Mouse (Mus musculus) neural tube, embryonic 15.5 days (tissue): ENCODE results near the gene Cdhr3. TPM values are rescaled to one million over a fixed set of nuclear protein-coding genes. Genes with fewer than 3 reads are reported as not detected.
"Not testable (repeated sequence)": the region's sequence is repeated elsewhere in the genome, so short reads cannot be mapped to it uniquely, and the experiment has no call there.

Experiments used
- ATAC-seq: fragments of 200-750 bp; cut with Nextera tagmentation; 2 replicates; pipeline ENCODE4 v1.8.0; 2017; ENCODE audit warnings: mild to moderate bottlenecking, moderate TSS enrichment, moderate library complexity; ENCODE audit not compliant: low FRiP score
- H3K27ac ChIP-seq: fragments of 300-500 bp; sonication (generic); replicated peaks from 2 replicates; pipeline ENCODE4 v1.5.1; 2015; ENCODE audit warnings: mild to moderate bottlenecking, inconsistent platforms
- H3K27me3 ChIP-seq: fragments of 300-500 bp; sonication (generic); replicated peaks from 2 replicates; pipeline ENCODE4 v1.6.1; 2015; ENCODE audit warnings: inconsistent platforms
- H3K36me3 ChIP-seq: fragments of 300-500 bp; sonication (generic); 2 replicates; pipeline ENCODE4 v1.6.1; 2015; ENCODE audit warnings: inconsistent platforms
- H3K4me1 ChIP-seq: fragments of 300-500 bp; sonication (generic); 2 replicates; pipeline ENCODE4 v1.6.1; 2015; ENCODE audit warnings: inconsistent platforms
- H3K4me2 ChIP-seq: fragments of 300-500 bp; sonication (generic); 2 replicates; pipeline ENCODE4 v1.6.1; 2015; ENCODE audit warnings: inconsistent platforms, mild to moderate bottlenecking, moderate library complexity
- H3K4me3 ChIP-seq: fragments of 300-500 bp; sonication (generic); replicated peaks from 2 replicates; pipeline ENCODE4 v1.5.1; 2015; ENCODE audit warnings: mild to moderate bottlenecking, inconsistent platforms
- H3K9ac ChIP-seq: fragments of 300-500 bp; sonication (generic); replicated peaks from 2 replicates; pipeline ENCODE4 v1.6.1; 2015; ENCODE audit warnings: mild to moderate bottlenecking, inconsistent platforms
- H3K9me3 ChIP-seq: fragments of 300-500 bp; sonication (generic); replicated peaks from 2 replicates; pipeline ENCODE4 v1.6.1; 2016; ENCODE audit warnings: inconsistent platforms
- WGBS: fragments of 180-500 bp; shearing (Covaris S2); methylation state at CpG from one replicate; pipeline ENCODE4 v1.1.7; 2015; ENCODE audit warnings: mixed read lengths; 5-methylcytosine and 5-hydroxymethylcytosine counted together
- polyA plus RNA-seq: library from polyadenylated mRNA; unstranded; fragments of >200 nt; fragmentation: Nextera tagmentation; extraction: Ambion mirVana; gene quantifications from 2 replicates; pipeline ENCODE4 v1.2.1, GENCODE M21; 2015

Cdhr3 gene
- polyA plus RNA-seq, 1 experiment from 2014 or later = 0.18 TPM

GRCm38 (mm10) chr12:33071901-33072672, 20.6 kb downstream of the Cdhr3 start:
- Histone ChIP-seq H3K36me3 (no peaks in the 10 kb centered on the region), H3K4me2 (peak overlapping the region; percentile 13; the same call in 1 of the 2 replicates), H3K9ac (no peak overlapping the region), H3K4me3 (no peak overlapping the region), H3K27me3 (no peaks in the 10 kb centered on the region), H3K9me3 (no peaks in the 10 kb centered on the region), H3K4me1 (peaks cover 26% of the 10 kb centered on the region), H3K27ac (peak overlapping the region; percentile 72)
- WGBS = 20% methylated on average over 8 of the region's 8 CpGs
- ATAC-seq = peak; percentile 34; the same call in 1 of the 2 replicates

GRCm38 (mm10) chr12:33068977-33069376, 23.7 kb downstream of the Cdhr3 start:
- WGBS = 80% methylated on average over 2 of the region's 2 CpGs
- no peak overlapping the region for H3K9ac ChIP-seq
- no peaks in the 10 kb centered on the region for H3K27me3 ChIP-seq
- H3K27ac ChIP-seq = no peak overlapping the region
- H3K4me3 ChIP-seq = no peak overlapping the region
- H3K4me1 ChIP-seq = peaks cover 25% of the 10 kb centered on the region
- H3K4me2 ChIP-seq = no peak overlapping the region
- ATAC-seq = no peak
- H3K36me3 ChIP-seq = no peaks in the 10 kb centered on the region
- H3K9me3 ChIP-seq = no peaks in the 10 kb centered on the region

- WGBS = 59% methylated on average over 4 of the region's 4 CpGs
- Histone ChIP-seq H3K9ac (no peak overlapping the region), H3K36me3 (no peaks in the 10 kb centered on the region), H3K27me3 (no peaks in the 10 kb centered on the region), H3K9me3 (no peaks in the 10 kb centered on the region), H3K4me3 (no peak overlapping the region), H3K4me1 (peaks cover 10% of the 10 kb centered on the region), H3K4me2 (no peak overlapping the region), H3K27ac (no peak overlapping the region)
- ATAC-seq = no peak
Observed at GRCm38 (mm10) chr12:33066355-33066754, 26.3 kb downstream of the Cdhr3 start.

GRCm38 (mm10) chr12:33065162-33065561, 27.5 kb downstream of the Cdhr3 start:
- peaks cover 11% of the 10 kb centered on the region for H3K4me1 ChIP-seq
- H3K4me3 ChIP-seq = no peak overlapping the region
- H3K27me3 ChIP-seq = no peaks in the 10 kb centered on the region
- H3K4me2 ChIP-seq = no peak overlapping the region
- no peaks in the 10 kb centered on the region for H3K9me3 ChIP-seq
- H3K27ac ChIP-seq = no peak overlapping the region
- H3K9ac ChIP-seq = no peak overlapping the region
- 66% methylated on average over 3 of the region's 3 CpGs for WGBS
- H3K36me3 ChIP-seq = no peaks in the 10 kb centered on the region
- ATAC-seq = no peak

- Histone ChIP-seq H3K4me1 (peaks cover 12% of the 10 kb centered on the region), H3K9me3 (no peaks in the 10 kb centered on the region), H3K4me2 (no peak overlapping the region), H3K36me3 (no peaks in the 10 kb centered on the region), H3K27ac (no peak overlapping the region), H3K9ac (no peak overlapping the region), H3K4me3 (no peak overlapping the region), H3K27me3 (no peaks in the 10 kb centered on the region)
- WGBS = 71% methylated on average over 2 of the region's 2 CpGs
- ATAC-seq = no peak
Observed at GRCm38 (mm10) chr12:33064266-33064665, 28.4 kb downstream of the Cdhr3 start.

DNA sequence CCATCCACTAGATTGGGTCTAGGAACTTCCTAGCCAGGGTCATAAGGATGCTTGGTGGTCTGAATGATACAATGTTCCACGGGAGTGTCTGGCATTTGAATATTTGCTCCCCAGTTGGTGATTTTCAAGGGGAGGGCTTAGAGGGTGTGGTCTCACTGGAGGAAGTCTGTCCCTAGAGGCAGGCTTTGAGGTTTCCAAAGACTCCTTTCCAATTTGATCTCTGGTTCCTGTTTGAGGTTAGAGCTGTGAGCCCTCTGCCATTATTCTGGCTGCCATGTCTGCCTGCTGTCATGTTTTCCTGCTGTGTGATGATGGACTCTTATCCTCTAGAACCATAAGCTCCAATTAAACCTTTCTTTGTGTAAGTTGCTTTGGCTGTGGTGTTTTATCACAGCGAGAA, 29.4 kb downstream of the Cdhr3 start:
- H3K9me3 ChIP-seq = no peaks in the 10 kb centered on the region
- WGBS = 67% methylated on average over 2 of the region's 2 CpGs
- no peaks in the 10 kb centered on the region for H3K27me3 ChIP-seq
- ATAC-seq = no peak
- H3K4me2 ChIP-seq = no peak overlapping the region
- no peaks in the 10 kb centered on the region for H3K36me3 ChIP-seq
- H3K4me1 ChIP-seq = peaks cover 12% of the 10 kb centered on the region
- H3K27ac ChIP-seq = no peak overlapping the region
- H3K4me3 ChIP-seq = no peak overlapping the region
- no peak overlapping the region for H3K9ac ChIP-seq

GRCm38 (mm10) chr12:33062379-33062778, 30.3 kb downstream of the Cdhr3 start:
- not testable (repeated sequence) for ATAC-seq, H3K36me3 ChIP-seq, H3K27ac ChIP-seq, H3K4me2 ChIP-seq, H3K4me3 ChIP-seq, H3K9ac ChIP-seq, H3K27me3 ChIP-seq, H3K9me3 ChIP-seq
- H3K4me1 ChIP-seq = peaks cover 18% of the 10 kb centered on the region
- WGBS = 30% methylated on average over 2 of the region's 2 CpGs

- Histone ChIP-seq H3K27ac (peak overlapping the region; percentile 68), H3K9ac (no peak overlapping the region), H3K27me3 (no peaks in the 10 kb centered on the region), H3K4me2 (peak overlapping the region; percentile 4; the same call in 1 of the 2 replicates), H3K4me1 (peaks cover 26% of the 10 kb centered on the region), H3K9me3 (no peaks in the 10 kb centered on the region), H3K36me3 (no peaks in the 10 kb centered on the region), H3K4me3 (no peak overlapping the region)
- peak; percentile 33; the same call in 1 of the 2 replicates for ATAC-seq
- 21% methylated on average over 8 of the region's 8 CpGs for WGBS
Observed at GRCm38 (mm10) chr12:33061651-33062050, 31.0 kb downstream of the Cdhr3 start.

GRCm38 (mm10) chr12:33057231-33058048, 35.2 kb downstream of the Cdhr3 start:
- 8% methylated on average over 19 of the region's 19 CpGs for WGBS
- no peaks in the 10 kb centered on the region for H3K27me3 ChIP-seq
- peaks cover 37% of the 10 kb centered on the region for H3K4me1 ChIP-seq
- no peak overlapping the region; the same call in 1 of the 2 replicates for H3K4me3 ChIP-seq
- no peaks in the 10 kb centered on the region for H3K36me3 ChIP-seq
- H3K4me2 ChIP-seq = peak overlapping the region; percentile 51
- no peak overlapping the region for H3K9ac ChIP-seq
- ATAC-seq = peak; percentile 59
- H3K9me3 ChIP-seq = no peaks in the 10 kb centered on the region
- peak overlapping the region; percentile 51 for H3K27ac ChIP-seq

- Histone ChIP-seq H3K9ac (no peak overlapping the region), H3K9me3 (no peaks in the 10 kb centered on the region), H3K27ac (peak overlapping the region; percentile 51; the same call in 1 of the 2 replicates), H3K4me3 (no peak overlapping the region), H3K4me2 (no peak overlapping the region), H3K27me3 (no peaks in the 10 kb centered on the region), H3K36me3 (no peaks in the 10 kb centered on the region), H3K4me1 (peaks cover 33% of the 10 kb centered on the region)
- no peak for ATAC-seq
- 58% methylated on average over 3 of the region's 3 CpGs for WGBS
Observed at GRCm38 (mm10) chr12:33056574-33056973, 36.1 kb downstream of the Cdhr3 start.

GRCm38 (mm10) chr12:33056074-33056473, 36.6 kb downstream of the Cdhr3 start:
- no peak overlapping the region for H3K27ac ChIP-seq
- no peaks in the 10 kb centered on the region for H3K9me3 ChIP-seq
- no peak overlapping the region for H3K9ac ChIP-seq
- H3K4me1 ChIP-seq = peaks cover 31% of the 10 kb centered on the region
- 78% methylated on average over 6 of the region's 6 CpGs for WGBS
- H3K27me3 ChIP-seq = no peaks in the 10 kb centered on the region
- no peak overlapping the region for H3K4me3 ChIP-seq
- H3K4me2 ChIP-seq = no peak overlapping the region
- no peaks in the 10 kb centered on the region for H3K36me3 ChIP-seq
- ATAC-seq = no peak

GRCm38 (mm10) chr12:33053746-33054145, 38.9 kb downstream of the Cdhr3 start:
- no peak overlapping the region for H3K9ac ChIP-seq
- H3K27me3 ChIP-seq = no peaks in the 10 kb centered on the region
- ATAC-seq = no peak
- no peak overlapping the region for H3K4me3 ChIP-seq
- 69% methylated on average over 13 of the region's 13 CpGs for WGBS
- H3K4me1 ChIP-seq = peaks cover 28% of the 10 kb centered on the region
- H3K27ac ChIP-seq = no peak overlapping the region; the same call in 1 of the 2 replicates
- no peaks in the 10 kb centered on the region for H3K36me3 ChIP-seq
- H3K9me3 ChIP-seq = no peaks in the 10 kb centered on the region
- no peak overlapping the region for H3K4me2 ChIP-seq
